Mouse (Mus musculus): ENCODE results near the gene Cfap61. TPM values are rescaled to one million over a fixed set of nuclear protein-coding genes. Genes with fewer than 3 reads are reported as not detected.

Gene Cfap61
- polyA plus RNA-seq, 1 experiment, result not detected

GRCm38 (mm10) chr2:146117191-146117914, 182.8 kb downstream of the Cfap61 start:
- Histone ChIP-seq H3K4me1 (peaks cover 26% of the 10 kb centered on the region), H3K4me3 (replicated peaks) (no peak overlapping the region), H3K9me3 (no peaks in the 10 kb centered on the region), H3K27me3 (replicated peaks) (no peaks in the 10 kb centered on the region), H3K36me3 (replicated peaks; ENCODE audit: low read length) (no peaks in the 10 kb centered on the region)
- TF ChIP-seq FLI1 (IDR thresholded peaks at IDR 0.05; ENCODE audit: low read length) (no peak), GATA1 (IDR thresholded peaks at IDR 0.05; ENCODE audit: borderline replicate concordance, low read length) (no peak)

DNA sequence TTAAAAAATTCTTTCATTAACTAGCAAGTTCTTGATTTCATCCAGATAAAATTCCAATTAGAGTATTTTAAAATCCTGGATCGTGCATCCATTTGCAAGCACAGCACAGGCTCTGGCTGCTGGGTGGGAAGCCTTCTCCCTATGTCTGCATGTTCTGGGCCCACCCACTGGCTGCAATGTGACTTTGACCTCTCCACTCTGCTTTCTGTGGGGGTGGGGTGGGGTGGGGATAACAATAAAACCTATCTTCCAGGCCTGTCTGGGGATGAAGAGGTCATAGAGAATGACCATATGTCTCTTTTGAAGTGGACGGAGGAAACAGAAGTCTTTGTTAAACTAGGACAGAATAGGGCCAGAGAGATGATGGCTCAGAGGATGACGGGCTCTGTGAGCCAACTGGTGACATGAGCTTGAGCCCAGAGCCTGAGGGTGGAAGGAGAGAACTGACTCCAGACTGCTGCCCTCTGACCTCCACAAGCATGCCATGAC, 183.4 kb downstream of the Cfap61 start:
- no peaks in the 10 kb centered on the region for H3K27me3 ChIP-seq (replicated peaks)
- H3K9me3 ChIP-seq, result no peaks in the 10 kb centered on the region
- H3K36me3 ChIP-seq (replicated peaks; ENCODE audit: low read length), result no peaks in the 10 kb centered on the region
- no peak for TF ChIP-seq GATA1 (IDR thresholded peaks at IDR 0.05; ENCODE audit: borderline replicate concordance, low read length)
- no peak for TF ChIP-seq FLI1 (IDR thresholded peaks at IDR 0.05; ENCODE audit: low read length)
- no peak overlapping the region for H3K4me3 ChIP-seq (replicated peaks)
- peaks cover 26% of the 10 kb centered on the region for H3K4me1 ChIP-seq

DNA sequence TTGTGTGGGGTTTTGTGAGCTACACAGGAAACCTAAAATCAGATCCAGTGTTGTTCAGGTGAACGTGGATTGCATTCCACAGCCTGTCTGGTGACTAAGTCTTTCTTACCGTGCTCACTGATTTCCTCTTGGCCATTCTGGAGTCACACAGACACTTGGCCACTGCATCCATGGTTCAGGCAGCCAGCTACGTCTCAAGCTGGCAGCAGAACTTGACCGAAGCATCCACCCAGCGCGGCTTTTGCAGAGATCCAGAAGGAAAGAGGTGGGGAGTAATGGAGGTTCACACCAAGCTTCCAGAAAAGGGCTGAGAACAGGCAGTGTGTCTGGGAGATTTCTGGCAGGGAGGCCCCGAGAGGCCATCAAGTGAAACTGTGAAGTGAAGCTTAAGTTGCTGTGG, 187.0 kb downstream of the Cfap61 start:
- Histone ChIP-seq H3K27me3 (replicated peaks) (no peaks in the 10 kb centered on the region), H3K4me1 (peaks cover 11% of the 10 kb centered on the region), H3K9me3 (no peaks in the 10 kb centered on the region), H3K36me3 (replicated peaks; ENCODE audit: low read length) (no peaks in the 10 kb centered on the region), H3K4me3 (replicated peaks) (no peak overlapping the region)
- no peak for TF ChIP-seq GATA1 (IDR thresholded peaks at IDR 0.05; ENCODE audit: borderline replicate concordance, low read length)
- no peak for TF ChIP-seq FLI1 (IDR thresholded peaks at IDR 0.05; ENCODE audit: low read length)

GRCm38 (mm10) chr2:146125129-146125528, 190.5 kb downstream of the Cfap61 start:
- Histone ChIP-seq H3K4me1 (peaks cover 5% of the 10 kb centered on the region; the same call in 1 of the 2 replicates), H3K4me3 (replicated peaks) (no peak overlapping the region), H3K36me3 (replicated peaks; ENCODE audit: low read length) (no peaks in the 10 kb centered on the region), H3K9me3 (no peaks in the 10 kb centered on the region), H3K27me3 (replicated peaks) (no peaks in the 10 kb centered on the region)
- TF ChIP-seq FLI1 (IDR thresholded peaks at IDR 0.05; ENCODE audit: low read length) (no peak), GATA1 (IDR thresholded peaks at IDR 0.05; ENCODE audit: borderline replicate concordance, low read length) (no peak)

- Histone ChIP-seq H3K36me3 (replicated peaks; ENCODE audit: low read length) (no peaks in the 10 kb centered on the region), H3K27me3 (replicated peaks) (no peaks in the 10 kb centered on the region), H3K9me3 (no peaks in the 10 kb centered on the region), H3K4me1 (peaks cover 6% of the 10 kb centered on the region), H3K4me3 (replicated peaks) (no peak overlapping the region)
- TF ChIP-seq GATA1 (IDR thresholded peaks at IDR 0.05; ENCODE audit: borderline replicate concordance, low read length) (no peak), FLI1 (IDR thresholded peaks at IDR 0.05; ENCODE audit: low read length) (no peak)
Measured at GRCm38 (mm10) chr2:146128622-146129021, 194.0 kb downstream of the Cfap61 start.

GRCm38 (mm10) chr2:146130514-146130913, 195.9 kb downstream of the Cfap61 start:
- H3K9me3 ChIP-seq, result no peaks in the 10 kb centered on the region
- H3K36me3 ChIP-seq (replicated peaks; ENCODE audit: low read length), result no peaks in the 10 kb centered on the region
- no peaks in the 10 kb centered on the region for H3K27me3 ChIP-seq (replicated peaks)
- no peak for TF ChIP-seq FLI1 (IDR thresholded peaks at IDR 0.05; ENCODE audit: low read length)
- no peak for TF ChIP-seq GATA1 (IDR thresholded peaks at IDR 0.05; ENCODE audit: borderline replicate concordance, low read length)
- H3K4me1 ChIP-seq, result peaks cover 14% of the 10 kb centered on the region
- H3K4me3 ChIP-seq (replicated peaks), result no peak overlapping the region

DNA sequence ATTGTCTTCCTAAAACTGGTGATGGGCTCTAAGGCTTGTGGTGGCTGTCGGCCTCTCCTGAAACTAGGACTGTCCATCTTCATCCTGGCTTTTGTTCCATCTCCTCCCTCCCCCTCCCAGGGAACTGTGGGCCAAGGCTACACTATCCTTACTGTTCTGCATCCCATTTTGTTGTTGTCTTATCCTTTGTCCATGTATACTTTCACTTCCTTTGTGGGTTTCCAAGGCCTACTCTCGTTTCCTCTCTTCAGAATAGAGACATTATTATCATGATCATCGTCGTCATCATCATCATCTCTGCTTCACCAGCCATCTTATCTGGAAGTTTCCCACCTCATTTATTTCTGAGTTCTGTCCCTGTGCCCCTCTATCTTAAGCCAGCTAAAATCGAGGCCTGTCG, 199.7 kb downstream of the Cfap61 start:
- Histone ChIP-seq H3K36me3 (replicated peaks; ENCODE audit: low read length) (no peaks in the 10 kb centered on the region), H3K4me1 (peaks cover 11% of the 10 kb centered on the region), H3K27me3 (replicated peaks) (no peaks in the 10 kb centered on the region), H3K4me3 (replicated peaks) (no peak overlapping the region), H3K9me3 (no peaks in the 10 kb centered on the region)
- TF ChIP-seq GATA1 (IDR thresholded peaks at IDR 0.05; ENCODE audit: borderline replicate concordance, low read length) (no peak), FLI1 (IDR thresholded peaks at IDR 0.05; ENCODE audit: low read length) (no peak)

DNA sequence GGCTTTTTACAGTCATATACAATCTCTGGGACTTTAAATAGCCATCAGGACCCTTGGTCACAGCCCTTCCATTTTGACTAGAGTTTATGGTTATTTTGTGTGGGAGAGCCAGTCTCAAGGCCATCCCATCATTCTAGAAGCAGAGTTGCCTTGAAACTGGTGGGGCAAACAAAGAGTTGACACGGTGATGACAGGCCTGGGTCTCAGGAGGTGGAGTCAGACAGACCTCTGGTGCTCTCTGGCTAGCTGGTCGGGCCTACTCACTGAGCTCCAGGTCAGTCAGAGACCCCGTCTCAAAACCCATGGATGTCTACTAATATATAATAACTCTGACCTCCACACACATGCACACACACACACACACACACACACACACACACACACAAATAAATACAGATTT, 206.1 kb downstream of the Cfap61 start:
- Histone ChIP-seq H3K36me3 (replicated peaks; ENCODE audit: low read length) (no peaks in the 10 kb centered on the region), H3K4me1 (no peaks in the 10 kb centered on the region), H3K4me3 (replicated peaks) (no peak overlapping the region), H3K9me3 (peaks cover 17% of the 10 kb centered on the region), H3K27me3 (replicated peaks) (no peaks in the 10 kb centered on the region)
- no peak for TF ChIP-seq FLI1 (IDR thresholded peaks at IDR 0.05; ENCODE audit: low read length)
- no peak for TF ChIP-seq GATA1 (IDR thresholded peaks at IDR 0.05; ENCODE audit: borderline replicate concordance, low read length)

GRCm38 (mm10) chr2:146147306-146147705, 212.7 kb downstream of the Cfap61 start:
- Histone ChIP-seq H3K4me3 (replicated peaks) (no peak overlapping the region), H3K36me3 (replicated peaks; ENCODE audit: low read length) (no peaks in the 10 kb centered on the region), H3K9me3 (peaks cover 24% of the 10 kb centered on the region), H3K27me3 (replicated peaks) (peaks cover 5% of the 10 kb centered on the region), H3K4me1 (no peaks in the 10 kb centered on the region)
- TF ChIP-seq FLI1 (IDR thresholded peaks at IDR 0.05; ENCODE audit: low read length) (no peak), GATA1 (IDR thresholded peaks at IDR 0.05; ENCODE audit: borderline replicate concordance, low read length) (no peak)

- H3K4me1 ChIP-seq, result no peaks in the 10 kb centered on the region
- H3K4me3 ChIP-seq (replicated peaks), result no peak overlapping the region
- H3K9me3 ChIP-seq, result peaks cover 19% of the 10 kb centered on the region
- TF ChIP-seq GATA1 (IDR thresholded peaks at IDR 0.05; ENCODE audit: borderline replicate concordance, low read length) (no peak), FLI1 (IDR thresholded peaks at IDR 0.05; ENCODE audit: low read length) (no peak)
- no peaks in the 10 kb centered on the region for H3K36me3 ChIP-seq (replicated peaks; ENCODE audit: low read length)
- peaks cover 5% of the 10 kb centered on the region for H3K27me3 ChIP-seq (replicated peaks)
Measured at GRCm38 (mm10) chr2:146147801-146148200, 213.2 kb downstream of the Cfap61 start.
